ENCODE assay signal across 8 mouse cellular contexts in the genomic region with DNA sequence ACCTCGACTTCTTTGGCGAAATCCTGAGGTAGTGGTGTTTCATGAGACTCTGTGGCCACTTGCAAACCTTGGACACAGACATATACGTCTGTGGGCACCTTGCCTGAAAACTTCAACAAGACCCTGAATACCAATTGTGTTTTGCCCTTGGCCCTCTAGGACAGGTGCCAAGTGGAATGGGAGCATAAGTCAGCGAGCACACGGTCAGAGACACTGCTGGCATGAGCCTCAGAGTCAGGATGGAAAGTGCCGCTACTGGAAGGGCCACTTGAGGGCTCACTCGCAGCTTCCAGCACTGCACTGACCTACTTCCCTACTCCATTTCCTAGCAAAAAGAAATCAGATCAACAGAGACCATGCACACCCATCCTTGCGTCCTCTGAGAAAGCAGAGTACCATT.
DNase-seq lines count a peak whose midpoint lies in the region; ATAC-seq and TF ChIP-seq lines count a peak whose summit lies in the region.

No protein-coding gene starts in this region.

- no peak overlapping the region for H3K27ac ChIP-seq in midbrain, postnatal 0 days (ENCODE audit: low read depth, low read length)
- no peak overlapping the region for H3K27ac ChIP-seq in midbrain, embryonic 11.5 days (ENCODE audit: low read depth, low read length)

- H3K4me3 ChIP-seq in midbrain, postnatal 0 days (ENCODE audit: low read depth, low read length), result no peak overlapping the region
- no peak overlapping the region for H3K4me3 ChIP-seq in midbrain, embryonic 11.5 days (ENCODE audit: low read depth, low read length)

- no peaks in the 10 kb centered on the region for H3K27me3 ChIP-seq in midbrain, postnatal 0 days (ENCODE audit: insufficient read depth, low read length)
- H3K27me3 ChIP-seq in midbrain, embryonic 11.5 days (ENCODE audit: control insufficient read depth, insufficient read depth, low read length), result no peaks in the 10 kb centered on the region

- ATAC-seq in midbrain, postnatal 0 days (ENCODE audit: low FRiP score), result no peak
- ATAC-seq in midbrain, embryonic 11.5 days (ENCODE audit: low FRiP score), result no peak
- 0 out of 2 replicates have a peak, but pooled peaks have one; percentile 19 for ATAC-seq in megakaryocyte, adult 5-6 weeks (ENCODE audit: poor library complexity, severe bottlenecking)

- no peaks in the 10 kb centered on the region for H3K9me3 ChIP-seq in midbrain, postnatal 0 days (ENCODE audit: low read length)
- no peaks in the 10 kb centered on the region for H3K9me3 ChIP-seq in midbrain, embryonic 11.5 days (ENCODE audit: control insufficient read depth, low read length)

- H3K4me1 ChIP-seq in midbrain, postnatal 0 days (ENCODE audit: insufficient read depth, low read length), result no peaks in the 10 kb centered on the region; the same call in 1 of the 2 replicates
- peaks cover 20% of the 10 kb centered on the region for H3K4me1 ChIP-seq in midbrain, embryonic 11.5 days (ENCODE audit: control insufficient read depth, insufficient read depth, low read length)

- H3K4me2 ChIP-seq in midbrain, postnatal 0 days (ENCODE audit: low read depth, low read length, poor library complexity, severe bottlenecking), result no peak overlapping the region
- H3K4me2 ChIP-seq in midbrain, embryonic 11.5 days, result no peak overlapping the region

- H3K36me3 ChIP-seq in midbrain, postnatal 0 days (ENCODE audit: insufficient read depth, low read length), result no peaks in the 10 kb centered on the region
- H3K36me3 ChIP-seq in midbrain, embryonic 11.5 days (ENCODE audit: control insufficient read depth, insufficient read depth, low read length), result no peaks in the 10 kb centered on the region

- WGBS in midbrain, postnatal 0 days, result 67% methylated on average over 8 of the region's 8 CpGs
- WGBS in midbrain, embryonic 11.5 days, result 84% methylated on average over 8 of the region's 8 CpGs

- TF ChIP-seq CTCF in midbrain, postnatal 0 days (IDR thresholded peaks at IDR 0.05), result peak; percentile 50

- H3K9ac ChIP-seq in midbrain, postnatal 0 days (replicated peaks; ENCODE audit: low read length, poor library complexity, severe bottlenecking), result no peak overlapping the region
- H3K9ac ChIP-seq in midbrain, embryonic 11.5 days (ENCODE audit: low read length), result no peak overlapping the region

- DNase-seq in heart, adult 11 months, result peak; percentile 91
- DNase-seq in heart, adult 8-10 months (ENCODE audit: low spot score), result no peak
- peak; percentile 66 for DNase-seq in midbrain, postnatal 0 days (ENCODE audit: low spot score)
- no peak for DNase-seq in midbrain, embryonic 11.5 days (ENCODE audit: low spot score, missing footprints)
- DNase-seq in cerebellum, adult 8-10 months, result peak; percentile 39
- DNase-seq in thymus, adult 18-20 months, result no peak
- DNase-seq in B cell, adult 2 months, result no peak

Comparison
In these comparisons a context has a peak if more than half of its experiments do, and no peak if none do; other contexts are left out.
1. DNase-seq: peak in heart, adult 11 months (single experiment), midbrain, postnatal 0 days (single experiment) and cerebellum, adult 8-10 months (single experiment); none in heart, adult 8-10 months (single experiment), midbrain, embryonic 11.5 days (single experiment), thymus, adult 18-20 months (0 of 2) and B cell, adult 2 months (0 of 2).